Mouse (Mus musculus): ENCODE results near the gene Cnnm2.

- no peak for TF ChIP-seq CTCF (IDR thresholded peaks at IDR 0.05; ENCODE audit: low read depth, low read length)
- TF ChIP-seq POLR2A (IDR thresholded peaks at IDR 0.05; ENCODE audit: borderline replicate concordance, low read depth, low read length) = no peak
Measured at GRCm38 (mm10) chr19:46904907-46905306, 143.5 kb downstream of the Cnnm2 start.

Measured in bone marrow macrophage, adult 2 months (primary cell).